Mouse (Mus musculus): ENCODE measurements around the gene Prdx1.
A peak's percentile ranks its signal among the peaks of the same experiment; 100 is the strongest.
"Not testable (repeated sequence)": the region's sequence is repeated elsewhere in the genome, so short reads cannot be mapped to it uniquely, and the experiment has no call there.

Prdx1 gene

DNA sequence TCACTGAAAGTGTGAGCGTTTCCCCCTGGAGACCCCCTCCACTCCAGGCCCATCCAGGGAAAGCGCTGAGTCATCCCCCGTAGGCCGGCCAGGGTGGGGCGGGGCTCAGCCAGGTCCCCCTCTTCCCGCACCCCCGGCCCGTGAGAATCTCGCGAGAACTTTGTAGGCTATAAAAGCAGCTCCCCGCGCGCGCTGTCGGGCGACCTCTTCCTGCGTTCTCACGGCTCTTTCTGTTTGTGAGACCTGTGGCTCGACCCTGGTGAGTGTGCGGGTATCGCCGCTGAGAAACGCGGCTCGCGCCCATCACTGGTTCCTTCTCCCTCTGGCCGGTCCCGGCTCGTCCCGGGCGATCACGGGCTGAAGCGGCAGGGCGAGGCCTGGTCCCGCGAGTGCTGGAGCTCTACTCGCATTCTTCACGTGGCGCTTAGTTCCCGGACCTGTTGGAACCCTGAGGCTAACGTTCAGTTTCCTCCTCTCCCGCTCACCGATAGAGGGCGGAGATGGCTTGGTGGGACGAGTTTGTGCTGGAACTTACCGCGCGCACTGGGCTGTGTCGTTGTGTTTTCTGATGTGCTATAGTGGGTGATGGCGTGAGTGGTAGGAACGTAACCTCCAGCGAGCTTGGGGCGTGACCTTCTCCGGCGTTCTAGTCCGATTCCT is at the start of gene Prdx1:
TSS of gene Prdx1 (plus strand) at position 143 of the 660 bp plus-strand sequence.
- DNase-seq: peak; percentile 95

GRCm38 (mm10) chr4:116638821-116639220 is 46.5 kb upstream of the Prdx1 start:
- DNase-seq: no peak

DNA sequence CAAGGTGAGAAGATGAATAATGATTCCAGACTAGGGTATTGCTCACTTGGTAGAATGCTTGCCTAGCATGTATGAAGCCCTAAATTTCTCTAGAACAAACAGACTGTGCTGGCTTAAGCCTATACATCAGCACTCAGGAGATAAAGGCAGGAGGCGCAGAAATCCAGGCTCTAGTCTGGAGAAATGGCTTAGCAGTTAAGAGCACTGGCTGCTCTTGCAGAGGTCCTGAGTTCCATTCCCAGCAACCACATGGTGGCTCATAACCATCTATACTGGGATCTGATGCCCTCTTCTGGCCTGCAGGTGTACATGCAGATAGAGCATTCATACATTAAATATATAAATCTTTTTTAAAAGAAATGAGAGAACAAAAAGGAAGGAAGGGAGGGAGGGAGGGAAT is 43.3 kb upstream of the Prdx1 start:
- no peak for DNase-seq

- peak; percentile 62 for DNase-seq
These were observed 41.0 kb upstream of the Prdx1 start for GRCm38 (mm10) chr4:116644326-116644725.

DNA sequence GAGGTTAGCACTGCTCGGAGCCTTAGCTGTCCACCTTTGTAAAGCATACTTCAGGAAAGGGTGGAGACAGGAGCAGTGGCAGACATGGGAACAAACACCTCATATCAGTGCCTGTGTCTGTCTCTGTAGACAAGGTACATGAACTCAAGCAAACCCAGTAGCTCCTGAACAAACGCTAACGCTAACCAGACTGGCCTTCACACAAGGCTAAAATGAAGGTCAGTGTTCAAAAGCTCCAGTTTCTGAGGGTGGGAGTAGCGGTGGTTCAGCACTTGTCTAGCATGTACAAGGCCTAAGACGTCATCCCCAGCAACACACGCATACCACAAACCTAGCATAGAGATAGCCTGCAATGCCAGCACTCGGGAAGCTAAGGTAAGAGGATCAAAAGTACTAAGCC is 39.7 kb upstream of the Prdx1 start:
- DNase-seq: no peak

GRCm38 (mm10) chr4:116649411-116649810 is 35.9 kb upstream of the Prdx1 start:
- DNase-seq: no peak

GRCm38 (mm10) chr4:116650365-116650764 is 35.0 kb upstream of the Prdx1 start:
- no peak for DNase-seq

GRCm38 (mm10) chr4:116650924-116651796 is 34.2 kb upstream of the Prdx1 start, which contains the start of gene Akr1a1:
Gene Akr1a1, minus strand, starts transcription at chr4:116651680.
- peak; percentile 96 for DNase-seq

DNA sequence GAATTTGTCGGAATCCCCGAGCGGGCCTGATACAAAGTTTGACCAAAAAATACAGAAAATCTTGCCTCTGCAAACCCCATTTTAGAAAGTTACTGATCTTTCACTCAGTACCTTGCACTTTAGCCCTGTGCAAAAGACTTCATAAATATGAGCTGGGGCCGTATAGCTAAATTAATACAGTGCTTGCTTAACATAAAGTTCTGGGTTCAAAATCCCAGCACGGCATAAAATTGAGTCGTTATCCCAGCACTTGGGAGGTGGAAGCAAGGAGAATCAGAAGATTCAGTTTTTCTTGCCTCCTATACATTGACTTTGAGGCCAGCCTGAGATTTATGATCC is 33.6 kb upstream of the Prdx1 start:
- DNase-seq: no peak

DNA sequence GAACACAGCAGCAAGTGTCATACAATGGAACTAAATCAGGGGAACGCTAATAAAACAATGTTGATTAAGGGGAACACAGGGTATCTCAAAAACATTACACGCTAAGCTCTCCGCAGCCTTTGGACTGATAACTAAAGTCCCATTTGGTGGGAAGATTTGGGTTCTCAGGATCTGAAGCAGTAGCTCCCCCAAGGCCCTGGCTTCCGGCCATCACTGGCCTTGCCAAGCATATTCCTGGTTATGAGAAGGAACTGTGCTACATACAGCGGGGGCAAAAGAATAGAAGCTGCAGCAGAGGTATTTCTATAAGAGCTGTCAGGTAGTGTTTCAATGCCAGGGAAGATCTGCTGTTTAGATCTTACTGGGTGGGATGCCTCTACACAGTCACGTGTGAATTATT is 32.1 kb upstream of the Prdx1 start:
- DNase-seq: no peak

GRCm38 (mm10) chr4:116655100-116655499 is 30.2 kb upstream of the Prdx1 start:
- peak; percentile 56 for DNase-seq

DNA sequence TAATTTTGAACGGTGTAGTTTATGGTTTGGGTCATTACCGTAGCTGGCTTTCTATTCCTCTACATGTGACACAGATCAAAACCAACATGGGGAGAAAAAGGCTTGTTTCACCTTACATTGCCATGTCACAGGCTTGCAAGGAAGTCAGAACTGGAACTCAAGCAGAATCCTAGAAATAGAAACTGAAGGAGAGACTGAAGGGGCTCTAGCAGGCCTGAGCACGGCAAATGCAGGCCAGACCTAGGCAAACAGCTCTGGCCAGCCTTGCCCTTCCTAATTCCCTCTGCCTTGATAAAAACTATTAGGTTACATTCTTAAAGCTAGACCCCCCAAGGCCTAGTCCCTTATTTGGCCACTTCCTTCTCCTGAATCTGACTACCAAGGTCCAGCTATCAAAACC is 29.7 kb upstream of the Prdx1 start:
- no peak for DNase-seq

- DNase-seq: no peak
These were observed 27.4 kb upstream of the Prdx1 start for GRCm38 (mm10) chr4:116657971-116658370.

DNA sequence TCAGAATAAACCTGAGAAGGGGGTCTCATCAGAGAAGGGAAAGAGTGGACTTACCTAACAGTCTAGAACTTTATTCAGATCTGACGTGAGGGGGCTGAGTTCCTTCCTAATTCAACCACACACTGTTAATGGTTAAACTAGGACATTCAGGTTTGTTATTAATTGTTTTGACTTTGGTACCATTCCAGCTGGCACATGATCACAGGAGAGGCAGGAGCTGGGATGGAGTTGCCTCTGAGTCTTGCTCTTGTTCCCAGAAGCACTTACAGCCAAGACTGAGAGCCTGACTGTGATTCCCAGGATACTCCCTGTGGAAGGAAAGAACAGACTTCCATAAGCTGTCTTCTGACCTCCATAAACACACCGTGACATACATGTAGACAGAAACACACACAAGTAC is 25.9 kb upstream of the Prdx1 start:
- peak; percentile 66 for DNase-seq

- DNase-seq: not testable (repeated sequence)
These were observed 25.4 kb upstream of the Prdx1 start for GRCm38 (mm10) chr4:116659916-116660315.

DNA sequence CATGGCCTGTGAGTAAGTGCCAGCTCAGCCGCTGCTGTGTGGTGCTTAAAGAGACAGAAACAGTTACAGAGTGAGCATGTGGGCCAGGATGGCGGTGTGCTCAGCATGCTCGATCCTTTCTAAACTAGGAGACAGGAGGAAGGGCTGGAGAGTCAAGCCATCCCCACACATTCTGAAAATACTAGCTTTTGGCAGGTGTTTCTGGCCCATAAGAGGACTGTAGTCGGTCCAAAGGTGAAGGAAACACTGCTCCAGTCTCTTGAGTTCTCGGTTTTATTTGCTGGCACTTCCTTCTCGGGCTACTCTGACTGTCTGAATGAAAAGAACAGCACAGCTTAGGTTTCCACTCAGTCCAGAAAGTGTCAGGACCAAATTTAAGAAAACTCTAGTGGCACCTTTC is 24.5 kb upstream of the Prdx1 start:
- no peak for DNase-seq

DNA sequence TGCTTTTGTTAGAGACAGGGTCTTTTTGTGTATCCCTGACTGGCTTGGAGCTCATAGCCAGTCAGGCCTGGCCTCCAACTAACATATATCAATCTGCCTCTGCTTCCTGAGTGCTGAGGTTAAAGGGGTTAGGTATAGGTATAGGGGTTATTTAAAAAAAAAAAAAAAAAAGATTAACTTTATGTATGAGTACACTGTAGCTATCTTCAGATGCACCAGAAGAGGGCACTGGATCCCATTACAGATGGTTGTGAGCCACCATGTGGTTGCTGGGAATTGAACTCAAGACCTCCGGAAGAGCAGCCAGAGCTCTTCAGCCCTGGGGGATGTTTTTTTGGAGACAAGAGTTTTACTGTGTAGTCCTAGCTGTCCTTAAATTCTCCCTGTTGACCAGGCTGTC is 23.3 kb upstream of the Prdx1 start:
- no peak for DNase-seq

- no peak for DNase-seq
These were observed 18.7 kb upstream of the Prdx1 start for GRCm38 (mm10) chr4:116666625-116667024.

GRCm38 (mm10) chr4:116668145-116668544 is 17.2 kb upstream of the Prdx1 start:
- DNase-seq: peak; percentile 58

GRCm38 (mm10) chr4:116669291-116669690 is 16.1 kb upstream of the Prdx1 start:
- peak; percentile 53 for DNase-seq

DNA sequence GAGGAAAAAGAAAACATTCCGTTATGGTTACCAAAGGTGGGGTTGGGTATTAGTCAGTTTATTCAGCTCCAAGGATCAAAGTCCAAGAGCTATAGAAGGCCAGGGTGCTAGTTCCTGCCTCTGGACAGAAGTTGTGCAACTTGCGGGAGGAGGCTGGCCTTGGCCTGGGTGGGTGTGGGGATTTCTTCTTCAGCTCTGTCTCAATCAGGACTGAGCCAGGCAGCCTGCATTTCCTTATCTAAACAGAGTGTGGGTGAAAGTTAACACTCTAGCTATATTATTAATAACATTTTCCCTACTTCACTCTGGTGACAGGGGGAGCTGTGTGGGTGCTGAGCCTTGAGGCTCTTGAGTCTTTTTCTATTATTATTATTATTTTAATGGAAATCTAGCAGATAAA is 12.6 kb upstream of the Prdx1 start:
- peak; percentile 87 for DNase-seq

GRCm38 (mm10) chr4:116674761-116675160 is 10.6 kb upstream of the Prdx1 start:
- not testable (repeated sequence) for DNase-seq

DNA sequence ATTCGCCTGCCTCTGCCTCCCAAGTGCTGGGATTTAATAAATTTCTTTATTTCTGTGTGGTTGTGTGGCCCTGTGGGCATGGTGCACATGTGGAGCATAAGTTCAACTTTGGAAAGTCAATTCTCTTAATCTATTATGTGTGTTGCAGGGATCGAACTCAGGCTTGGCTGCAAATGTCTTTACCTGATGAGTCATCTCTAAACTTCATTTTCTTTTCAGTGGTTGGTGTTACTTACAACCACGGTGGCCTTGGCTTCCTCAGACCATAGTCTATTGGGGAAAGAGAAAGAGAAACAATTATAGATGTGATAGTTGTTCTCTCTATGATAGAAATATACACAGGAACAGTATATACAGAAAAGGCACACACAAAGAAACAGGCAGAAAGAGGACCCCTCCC is 9.3 kb upstream of the Prdx1 start:
- DNase-seq: no peak

DNA sequence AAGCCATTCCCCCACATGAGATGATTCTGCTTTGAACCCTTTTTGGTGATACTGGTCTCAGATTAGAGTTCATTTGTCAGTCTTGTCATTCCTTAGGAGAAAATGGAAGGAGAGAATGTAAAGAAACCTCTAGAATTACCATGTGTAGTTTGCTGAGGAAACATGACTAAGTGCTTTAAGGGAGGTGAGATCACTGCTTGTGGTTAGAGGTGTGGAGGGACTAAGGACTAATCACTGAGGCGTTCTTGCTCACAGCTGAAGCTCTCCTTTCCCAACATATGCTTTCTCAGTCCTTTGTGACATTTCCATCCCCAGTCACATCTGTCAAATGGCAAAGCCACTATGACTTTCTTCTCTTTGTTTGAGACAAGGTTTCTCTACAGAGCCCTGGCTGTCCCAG is 7.5 kb upstream of the Prdx1 start:
- no peak for DNase-seq

All from lung, postnatal 36 days (tissue).